Mouse (Mus musculus) cortical plate, adult 2 months (tissue): Measurements from ENCODE around the gene Plac9a. TPM values are rescaled to one million over a fixed set of nuclear protein-coding genes. Genes with fewer than 3 reads are reported as not detected.

Experiments used
- H3K27ac ChIP-seq: fragments of 200-500 bp; 2 replicates; pipeline ENCODE4 v1.5.1; 2012; ENCODE audit warnings: low read length, control low read depth, inconsistent platforms; ENCODE audit not compliant: insufficient read depth
- H3K4me1 ChIP-seq: fragments of 200-500 bp; 2 replicates; pipeline ENCODE4 v1.6.1; 2011; ENCODE audit warnings: low read length; ENCODE audit not compliant: control insufficient read depth, insufficient read depth
- H3K4me3 ChIP-seq: fragments of 200-500 bp; 2 replicates; pipeline ENCODE4 v1.5.1; 2011; ENCODE audit warnings: mild to moderate bottlenecking, low read length, control low read depth; ENCODE audit not compliant: insufficient read depth
- CTCF ChIP-seq: fragments of 200-500 bp; IDR thresholded peaks from 2 replicates; pipeline ENCODE4 v1.5.1; 2011; ENCODE audit warnings: mild to moderate bottlenecking, control low read depth, low read length; ENCODE audit not compliant: insufficient read depth; ENCODE audit errors: extremely low read depth
- POLR2A ChIP-seq: fragments of 200-500 bp; IDR thresholded peaks from 2 replicates; pipeline ENCODE4 v1.6.1; 2011; ENCODE audit warnings: mild to moderate bottlenecking, low read length, control low read depth; ENCODE audit not compliant: insufficient read depth; ENCODE audit errors: extremely low read depth
- polyA plus RNA-seq: library from polyadenylated mRNA; depleted of rRNA; stranded (reverse); fragments of >200 nt; gene quantifications from 2 replicates; pipeline ENCODE4 v1.2.3, GENCODE M21; 2012; rRNA removed

Plac9a gene
- polyA plus RNA-seq, 1 experiment: 0.52 TPM

DNA sequence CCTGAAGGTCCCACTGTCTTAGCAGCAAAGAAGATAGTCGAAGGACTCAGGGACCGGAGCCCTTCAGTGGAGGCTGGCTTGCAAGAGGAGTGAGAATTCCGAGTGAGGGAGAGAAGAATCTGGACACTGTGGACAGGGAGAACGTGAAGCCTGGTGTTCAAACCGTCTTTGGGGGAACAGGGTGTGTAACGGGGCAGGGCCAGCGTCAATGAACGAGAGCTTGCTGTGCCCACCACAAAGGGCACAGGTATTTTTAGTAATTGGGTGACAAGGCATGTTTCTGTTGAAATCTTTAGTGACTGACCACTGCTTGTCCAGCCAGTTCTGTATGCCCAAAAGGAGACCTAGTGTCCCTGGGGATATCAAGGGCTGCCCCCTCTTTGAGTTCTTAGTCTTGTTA is 56.4 kb downstream of the Plac9a start:
- Histone ChIP-seq H3K27ac (no peak overlapping the region), H3K4me1 (peaks cover 2% of the 10 kb centered on the region), H3K4me3 (no peak overlapping the region)
- no peak for TF ChIP-seq POLR2A

DNA sequence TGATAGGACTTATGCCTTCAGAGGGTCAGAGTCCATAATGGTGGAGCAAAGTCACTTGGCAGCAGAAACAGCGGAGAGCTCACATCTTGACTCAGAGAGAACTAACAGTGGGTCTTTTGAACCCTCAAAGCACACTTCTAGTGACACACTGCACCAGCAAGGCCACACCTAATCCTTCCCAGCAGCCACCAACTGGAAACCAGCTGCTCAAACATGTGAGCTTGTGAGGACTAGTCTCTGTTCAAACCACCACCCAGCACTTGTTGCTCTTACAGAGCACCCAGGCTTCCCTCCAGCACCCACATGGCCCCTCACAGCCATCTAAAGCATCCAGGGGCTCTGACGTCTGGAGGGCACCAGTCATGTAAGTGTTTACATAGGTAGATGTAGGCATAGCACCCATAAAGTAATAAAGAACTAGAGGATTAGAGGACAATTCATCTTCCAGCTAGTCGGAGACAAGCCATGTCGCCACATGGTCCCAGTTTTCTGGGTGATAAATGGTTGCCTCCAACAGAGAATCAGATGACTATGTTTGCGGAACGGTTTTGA is 57.0 kb downstream of the Plac9a start:
- no peak overlapping the region for H3K27ac ChIP-seq
- H3K4me1 ChIP-seq: no peaks in the 10 kb centered on the region; the same call in none of the 2 replicates
- no peak overlapping the region for H3K4me3 ChIP-seq
- TF ChIP-seq POLR2A: no peak
- TF ChIP-seq CTCF: no peak

DNA sequence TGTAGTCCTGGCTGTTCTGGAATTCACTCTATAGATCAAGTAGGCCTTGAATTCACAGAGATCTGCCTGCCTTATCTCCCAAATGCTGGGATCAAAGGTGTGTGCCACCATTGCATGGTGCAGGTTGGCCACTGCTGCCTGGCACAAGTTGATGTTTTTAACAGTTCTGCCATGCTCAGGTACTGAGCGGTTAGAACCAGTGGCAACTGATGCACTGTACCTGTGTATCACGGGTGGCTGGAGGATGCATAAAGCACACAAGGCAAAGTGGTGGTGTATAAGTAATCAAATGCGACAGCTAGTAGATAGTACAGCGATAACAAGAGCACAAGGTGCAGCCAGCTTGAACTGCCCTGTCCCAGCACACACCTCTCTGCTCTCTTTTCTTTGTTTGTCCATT is 58.5 kb downstream of the Plac9a start:
- no peak overlapping the region for H3K27ac ChIP-seq
- H3K4me3 ChIP-seq: no peak overlapping the region
- H3K4me1 ChIP-seq: no peaks in the 10 kb centered on the region; the same call in 1 of the 2 replicates
- TF ChIP-seq POLR2A: no peak
- no peak for TF ChIP-seq CTCF

DNA sequence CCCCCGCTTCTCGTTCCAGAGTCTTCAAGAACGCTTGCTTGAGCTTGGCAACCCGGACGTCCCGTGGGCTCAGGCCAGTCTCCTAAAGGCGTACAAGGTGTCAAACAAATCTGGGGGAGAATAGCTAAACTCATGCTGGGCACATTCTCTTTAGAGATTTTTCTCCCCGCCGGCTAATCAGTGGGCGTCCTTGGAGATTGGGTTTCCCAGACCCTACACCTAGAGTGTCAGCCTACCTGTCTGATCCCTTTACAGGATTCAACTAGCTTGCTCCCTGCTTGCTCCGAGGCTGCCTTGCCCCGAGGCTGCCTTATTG is 60.3 kb downstream of the Plac9a start:
- TF ChIP-seq POLR2A: no peak
- no peak for TF ChIP-seq CTCF
- H3K4me3 ChIP-seq: peak overlapping the region; percentile 82
- no peaks in the 10 kb centered on the region; the same call in 1 of the 2 replicates for H3K4me1 ChIP-seq
- no peak overlapping the region for H3K27ac ChIP-seq

DNA sequence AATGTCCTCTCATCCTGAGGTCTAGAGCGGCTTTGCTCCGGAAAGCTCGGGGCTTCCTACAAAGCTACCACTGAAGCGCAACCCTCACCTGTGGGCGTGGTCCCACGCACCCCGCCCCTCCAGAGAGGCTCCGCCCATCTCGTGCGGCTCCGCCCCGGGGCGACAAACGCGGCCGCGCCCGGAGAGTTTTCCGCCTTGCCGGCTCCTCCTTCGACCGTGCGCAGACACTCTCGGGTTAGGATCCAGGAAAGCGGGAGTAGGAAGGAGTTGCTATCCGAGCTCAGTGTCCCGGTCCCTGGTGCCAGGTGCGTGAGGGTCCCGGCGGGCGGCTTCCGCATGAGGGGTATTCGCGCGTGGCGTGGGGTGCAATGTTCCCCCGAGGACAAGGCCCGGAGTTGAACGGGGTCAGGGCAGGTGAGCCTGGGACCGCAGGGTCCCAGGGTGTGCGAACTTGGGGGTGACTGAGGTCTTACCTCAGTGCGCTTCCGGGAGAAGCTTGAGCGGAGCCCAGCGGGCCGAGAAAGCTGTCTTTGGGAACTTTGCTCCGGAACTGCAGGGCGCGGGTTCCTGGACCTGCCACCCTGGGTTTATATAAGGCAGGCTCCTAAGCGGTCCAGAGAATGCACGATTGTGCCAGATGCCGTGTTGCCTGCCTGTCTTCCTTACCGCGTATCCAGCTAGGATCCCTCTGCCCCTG is 60.8 kb downstream of the Plac9a start, which contains the start of gene Anxa11:
TSS of gene Anxa11 (plus strand) at position 166 of the 697 bp plus-strand sequence.
- TF ChIP-seq POLR2A (peak; percentile 79), CTCF (no peak)
- peak within 1 kb of the TSS; percentile 61; the same call in 1 of the 2 replicates for H3K27ac ChIP-seq
- H3K4me3 ChIP-seq: peak within 1 kb of the TSS; percentile 82
- H3K4me1 ChIP-seq: no peaks in the 10 kb centered on the region; the same call in 1 of the 2 replicates

DNA sequence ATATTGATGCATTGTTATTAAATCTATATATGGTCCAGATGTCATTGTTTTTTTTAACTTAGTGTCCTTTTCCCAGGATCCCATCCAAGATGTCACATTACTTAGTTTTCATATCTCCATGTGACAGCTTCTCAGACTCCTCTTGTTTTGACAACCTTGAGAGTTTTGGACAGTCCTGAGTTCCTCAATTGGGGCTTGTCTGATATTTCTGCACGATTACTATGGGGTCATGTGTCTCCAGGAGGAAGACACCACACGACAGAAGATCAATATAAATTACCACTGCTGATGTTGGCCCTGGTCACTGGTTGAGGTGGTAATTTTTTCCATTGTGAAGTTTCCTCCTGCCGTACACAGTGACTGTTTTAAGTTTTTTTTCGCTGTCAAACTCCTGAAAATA is 61.3 kb downstream of the Plac9a start:
- peak overlapping the region; percentile 82 for H3K4me3 ChIP-seq
- H3K4me1 ChIP-seq: no peaks in the 10 kb centered on the region; the same call in 1 of the 2 replicates
- no peak overlapping the region for H3K27ac ChIP-seq
- TF ChIP-seq CTCF (no peak), POLR2A (no peak)

DNA sequence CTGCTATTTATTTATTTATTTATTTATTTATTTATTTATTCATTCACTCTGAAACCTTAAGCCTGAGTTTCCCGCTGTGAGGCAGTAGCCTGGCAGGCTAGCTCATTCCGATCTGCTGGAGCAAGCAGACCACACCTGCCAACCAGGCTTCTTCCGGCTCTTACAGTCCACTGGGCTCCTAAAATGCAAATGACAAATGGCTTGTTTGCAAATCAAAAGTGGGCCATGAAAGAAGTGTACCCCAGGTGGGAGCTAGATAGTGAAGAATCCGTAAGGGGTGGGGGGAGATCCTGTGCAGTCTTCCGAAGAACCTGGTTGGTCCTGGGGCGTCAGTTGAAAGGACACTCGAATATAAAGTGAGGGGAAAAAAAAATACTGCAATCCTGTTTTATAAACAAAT is 61.9 kb downstream of the Plac9a start:
- TF ChIP-seq POLR2A (no peak), CTCF (no peak)
- Histone ChIP-seq H3K27ac (no peak overlapping the region), H3K4me1 (no peaks in the 10 kb centered on the region; the same call in 1 of the 2 replicates), H3K4me3 (no peak overlapping the region)

DNA sequence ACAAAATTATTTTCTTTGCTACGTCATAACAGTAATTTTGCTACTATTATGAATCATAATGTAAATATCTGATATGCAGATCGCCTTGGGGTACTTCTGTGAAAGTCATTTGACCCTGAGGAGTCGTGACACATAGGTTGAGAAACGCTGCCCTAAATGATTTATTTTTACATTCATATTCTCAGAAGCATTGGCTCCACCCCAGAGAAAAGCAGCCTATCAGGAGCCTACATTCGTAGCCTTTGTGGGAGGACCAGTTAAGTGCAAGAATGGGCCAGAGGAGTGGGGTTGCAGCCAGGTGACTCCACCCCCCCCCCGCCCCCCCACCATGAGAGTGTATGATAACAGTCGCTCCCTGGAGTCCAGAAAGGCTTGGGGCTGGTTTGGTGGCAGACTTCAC is 63.1 kb downstream of the Plac9a start:
- no peaks in the 10 kb centered on the region; the same call in 1 of the 2 replicates for H3K4me1 ChIP-seq
- no peak overlapping the region for H3K27ac ChIP-seq
- TF ChIP-seq CTCF: no peak
- no peak for TF ChIP-seq POLR2A
- no peak overlapping the region for H3K4me3 ChIP-seq

DNA sequence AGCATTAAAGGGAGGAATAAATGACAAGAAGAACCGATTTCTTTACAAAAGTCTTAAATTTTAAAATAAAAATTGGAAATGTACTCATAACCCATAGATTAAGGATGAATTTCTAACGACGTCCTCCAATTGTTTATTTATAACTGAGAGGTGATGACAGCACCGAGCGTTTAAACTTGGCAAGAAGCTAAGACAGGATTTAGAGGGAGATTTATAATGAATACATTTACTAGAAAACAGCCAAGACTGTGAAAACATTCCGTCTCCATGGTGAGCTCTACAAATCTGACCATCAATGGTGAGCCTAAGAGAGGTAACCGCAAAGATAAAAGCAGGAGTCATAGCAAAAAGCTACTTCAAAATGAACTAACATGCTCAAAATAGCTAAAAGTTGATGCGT is 64.5 kb downstream of the Plac9a start:
- Histone ChIP-seq H3K27ac (no peak overlapping the region), H3K4me1 (no peaks in the 10 kb centered on the region; the same call in 1 of the 2 replicates), H3K4me3 (no peak overlapping the region)
- no peak for TF ChIP-seq CTCF

Other genes with a start within 250 kb of the Plac9a start
- gene Ppif, start 208.9 kb downstream of the Plac9a start, polyA plus RNA-seq: 49.4 and 51.7 TPM in 2 replicates
- 51.8 and 52.1 TPM in 2 replicates for gene Zcchc24, start 134.1 kb downstream of the Plac9a start, polyA plus RNA-seq
- 32.7 and 37.3 TPM in 2 replicates for gene Anxa11, start 60.9 kb downstream of the Plac9a start, polyA plus RNA-seq
- gene Tmem254a, start 24.6 kb upstream of the Plac9a start, polyA plus RNA-seq: 3.3 and 3.9 TPM in 2 replicates
- not detected in 2 replicates for gene Cphx1, start 35.2 kb upstream of the Plac9a start, polyA plus RNA-seq
- gene Duxbl1, start 75.5 kb upstream of the Plac9a start, polyA plus RNA-seq: 0.95 and 1.5 TPM in 2 replicates
- 3.7 and 6.9 TPM in 2 replicates for gene Gm9780, start 139.6 kb upstream of the Plac9a start, polyA plus RNA-seq
- gene Tmem254c, start 164.3 kb upstream of the Plac9a start, polyA plus RNA-seq: not detected in 2 replicates
- gene Cphx2, start 178.4 kb upstream of the Plac9a start, polyA plus RNA-seq: not detected in 2 replicates
- gene Cphx3, start 179.2 kb upstream of the Plac9a start, polyA plus RNA-seq: not detected in 2 replicates
- gene Duxbl2, start 215.2 kb upstream of the Plac9a start, polyA plus RNA-seq: 0.25 TPM in 1 of 2 replicates, not detected in the other